Mouse (Mus musculus) kidney, embryonic 15.5 days (tissue): ENCODE measurements around the gene Pdcd1. TPM values are rescaled to one million over a fixed set of nuclear protein-coding genes. Genes with fewer than 3 reads are reported as not detected.

Experiments used
- ATAC-seq: fragments of 200-750 bp; cut with Nextera tagmentation; replicated peaks from 2 replicates; pipeline ENCODE4 v1.8.0; 2017; ENCODE audit warnings: moderate TSS enrichment; ENCODE audit not compliant: low FRiP score
- H3K27ac ChIP-seq: fragments of 300-500 bp; sonication (generic); 2 replicates; pipeline ENCODE4 v1.5.1; 2015; ENCODE audit warnings: mild to moderate bottlenecking, inconsistent platforms
- H3K27me3 ChIP-seq: fragments of 300-500 bp; sonication (generic); 2 replicates; pipeline ENCODE4 v1.6.1; 2015; ENCODE audit warnings: inconsistent platforms
- H3K36me3 ChIP-seq: fragments of 300-500 bp; sonication (generic); 2 replicates; pipeline ENCODE4 v1.6.1; 2015; ENCODE audit warnings: inconsistent platforms
- H3K4me1 ChIP-seq: fragments of 300-500 bp; sonication (generic); 2 replicates; pipeline ENCODE4 v1.6.1; 2015; ENCODE audit warnings: inconsistent platforms
- H3K4me2 ChIP-seq: fragments of 300-500 bp; sonication (generic); 2 replicates; pipeline ENCODE4 v1.6.1; 2015; ENCODE audit warnings: moderate library complexity, mild to moderate bottlenecking, inconsistent platforms
- H3K4me3 ChIP-seq: fragments of 300-500 bp; sonication (generic); replicated peaks from 2 replicates; pipeline ENCODE4 v1.5.1; 2015; ENCODE audit warnings: mild to moderate bottlenecking, inconsistent platforms
- H3K9ac ChIP-seq: fragments of 300-500 bp; sonication (generic); 2 replicates; pipeline ENCODE4 v1.6.1; 2015; ENCODE audit warnings: mild to moderate bottlenecking, inconsistent platforms
- H3K9me3 ChIP-seq: fragments of 300-500 bp; sonication (generic); replicated peaks from 2 replicates; pipeline ENCODE4 v1.6.1; 2016; ENCODE audit warnings: inconsistent platforms
- WGBS: fragments of 180-500 bp; shearing (Covaris S2); methylation state at CpG from one replicate; pipeline ENCODE4 v1.1.7; 2015; ENCODE audit warnings: mixed read lengths; 5-methylcytosine and 5-hydroxymethylcytosine counted together
- polyA plus RNA-seq: library from polyadenylated mRNA; unstranded; fragments of >200 nt; fragmentation: Nextera tagmentation; extraction: Ambion mirVana; gene quantifications from 2 replicates; pipeline ENCODE4 v1.2.1, GENCODE M21; 2015

Pdcd1 gene
- polyA plus RNA-seq, 1 experiment from 2014 or later, result not detected

GRCm38 (mm10) chr1:94057401-94057800 is 5.0 kb upstream of the Pdcd1 start:
- no peaks in the 10 kb centered on the region for H3K27me3 ChIP-seq

GRCm38 (mm10) chr1:94055966-94056365 is 3.6 kb upstream of the Pdcd1 start:
- Histone ChIP-seq H3K9ac (no peak overlapping the region), H3K4me2 (no peak overlapping the region), H3K27me3 (no peaks in the 10 kb centered on the region), H3K36me3 (no peaks in the 10 kb centered on the region), H3K4me1 (no peaks in the 10 kb centered on the region), H3K4me3 (no peak overlapping the region), H3K27ac (no peak overlapping the region), H3K9me3 (no peaks in the 10 kb centered on the region)
- 60% methylated on average over 3 of the region's 3 CpGs for WGBS
- no peak for ATAC-seq

More at GRCm38 (mm10) chr1:94057401-94057800, 5.0 kb upstream of the Pdcd1 start:
- H3K36me3 ChIP-seq, result no peaks in the 10 kb centered on the region
- H3K4me2 ChIP-seq, result no peak overlapping the region
- 95% methylated on average over 2 of the region's 2 CpGs for WGBS
- no peak overlapping the region for H3K27ac ChIP-seq
- H3K9me3 ChIP-seq, result no peaks in the 10 kb centered on the region
- no peak overlapping the region for H3K9ac ChIP-seq
- no peaks in the 10 kb centered on the region for H3K4me1 ChIP-seq
- no peak for ATAC-seq
- no peak overlapping the region for H3K4me3 ChIP-seq

- Histone ChIP-seq H3K9me3 (no peaks in the 10 kb centered on the region), H3K27ac (no peak overlapping the region), H3K4me3 (no peak overlapping the region), H3K36me3 (no peaks in the 10 kb centered on the region), H3K27me3 (no peaks in the 10 kb centered on the region), H3K4me1 (no peaks in the 10 kb centered on the region), H3K4me2 (no peak overlapping the region), H3K9ac (no peak overlapping the region)
- no peak for ATAC-seq
- WGBS, result 69% methylated on average over 1 of the region's 1 CpGs
These were observed 2.1 kb upstream of the Pdcd1 start for GRCm38 (mm10) chr1:94054481-94054880.

GRCm38 (mm10) chr1:94053530-94054216 is 1.3 kb upstream of the Pdcd1 start:
- H3K27me3 ChIP-seq, result no peaks in the 10 kb centered on the region
- H3K36me3 ChIP-seq, result no peaks in the 10 kb centered on the region
- H3K4me3 ChIP-seq, result no peak overlapping the region
- no peak overlapping the region for H3K27ac ChIP-seq
- 74% methylated on average over 7 of the region's 7 CpGs for WGBS
- H3K9ac ChIP-seq, result no peak overlapping the region
- no peak overlapping the region for H3K4me2 ChIP-seq
- no peaks in the 10 kb centered on the region for H3K4me1 ChIP-seq
- no peaks in the 10 kb centered on the region for H3K9me3 ChIP-seq
- ATAC-seq, result no peak

- no peaks in the 10 kb centered on the region for H3K4me1 ChIP-seq
- H3K36me3 ChIP-seq, result no peaks in the 10 kb centered on the region
- H3K4me2 ChIP-seq, result no peak overlapping the region
- ATAC-seq, result no peak
- no peak overlapping the region for H3K27ac ChIP-seq
- no peaks in the 10 kb centered on the region for H3K27me3 ChIP-seq
- H3K4me3 ChIP-seq, result no peak overlapping the region
- 76% methylated on average over 5 of the region's 5 CpGs for WGBS
- no peak overlapping the region for H3K9ac ChIP-seq
- no peaks in the 10 kb centered on the region for H3K9me3 ChIP-seq
These were observed 1.2 kb downstream of the Pdcd1 start for GRCm38 (mm10) chr1:94051104-94051503.

GRCm38 (mm10) chr1:94046544-94046943 is 5.8 kb downstream of the Pdcd1 start:
- ATAC-seq, result no peak
- no peaks in the 10 kb centered on the region for H3K27me3 ChIP-seq
- no peaks in the 10 kb centered on the region for H3K9me3 ChIP-seq
- H3K4me3 ChIP-seq, result no peak overlapping the region
- H3K9ac ChIP-seq, result no peak overlapping the region
- 74% methylated on average over 4 of the region's 4 CpGs for WGBS
- H3K36me3 ChIP-seq, result no peaks in the 10 kb centered on the region
- H3K27ac ChIP-seq, result no peak overlapping the region
- H3K4me1 ChIP-seq, result no peaks in the 10 kb centered on the region
- H3K4me2 ChIP-seq, result no peak overlapping the region

GRCm38 (mm10) chr1:94045559-94045958 is 6.8 kb downstream of the Pdcd1 start:
- Histone ChIP-seq H3K36me3 (no peaks in the 10 kb centered on the region), H3K4me1 (no peaks in the 10 kb centered on the region), H3K27ac (no peak overlapping the region), H3K4me3 (no peak overlapping the region), H3K9me3 (no peaks in the 10 kb centered on the region), H3K4me2 (no peak overlapping the region), H3K9ac (no peak overlapping the region), H3K27me3 (no peaks in the 10 kb centered on the region)
- WGBS, result 42% methylated on average over 3 of the region's 3 CpGs
- no peak for ATAC-seq

- no peaks in the 10 kb centered on the region for H3K36me3 ChIP-seq
- no peaks in the 10 kb centered on the region for H3K27me3 ChIP-seq
- H3K4me3 ChIP-seq, result no peak overlapping the region
- 92% methylated on average over 2 of the region's 2 CpGs for WGBS
- ATAC-seq, result no peak
- peaks cover 4% of the 10 kb centered on the region for H3K4me1 ChIP-seq
- no peaks in the 10 kb centered on the region for H3K9me3 ChIP-seq
- H3K9ac ChIP-seq, result no peak overlapping the region
- H3K4me2 ChIP-seq, result no peak overlapping the region
- H3K27ac ChIP-seq, result no peak overlapping the region
These were observed 12.0 kb downstream of the Pdcd1 start for GRCm38 (mm10) chr1:94040391-94040790.

GRCm38 (mm10) chr1:94034984-94035743 is 17.2 kb downstream of the Pdcd1 start:
- H3K9me3 ChIP-seq, result no peaks in the 10 kb centered on the region
- under 1% methylated on average over 25 of the region's 25 CpGs for WGBS
- H3K9ac ChIP-seq, result peak overlapping the region; percentile 25; the same call in 1 of the 2 replicates
- peak overlapping the region; percentile 90 for H3K4me2 ChIP-seq
- H3K27me3 ChIP-seq, result no peaks in the 10 kb centered on the region
- peak overlapping the region; percentile 48 for H3K4me3 ChIP-seq
- no peaks in the 10 kb centered on the region for H3K36me3 ChIP-seq
- peak; percentile 93 for ATAC-seq
- H3K4me1 ChIP-seq, result peaks cover 8% of the 10 kb centered on the region
- H3K27ac ChIP-seq, result peak overlapping the region; percentile 85

- Histone ChIP-seq H3K27me3 (no peaks in the 10 kb centered on the region), H3K27ac (no peak overlapping the region)
- WGBS, result 85% methylated on average over 2 of the region's 2 CpGs
These were observed 19.2 kb downstream of the Pdcd1 start for GRCm38 (mm10) chr1:94033075-94033602.

GRCm38 (mm10) chr1:94028741-94029140 is 23.6 kb downstream of the Pdcd1 start:
- Histone ChIP-seq H3K36me3 (no peaks in the 10 kb centered on the region), H3K4me2 (no peak overlapping the region), H3K9me3 (no peaks in the 10 kb centered on the region), H3K4me3 (no peak overlapping the region), H3K27ac (no peak overlapping the region), H3K27me3 (no peaks in the 10 kb centered on the region), H3K4me1 (no peaks in the 10 kb centered on the region), H3K9ac (no peak overlapping the region)
- ATAC-seq, result no peak
- WGBS, result 85% methylated on average over 2 of the region's 2 CpGs

More at GRCm38 (mm10) chr1:94033075-94033602, 19.2 kb downstream of the Pdcd1 start:
- no peaks in the 10 kb centered on the region for H3K9me3 ChIP-seq
- no peak overlapping the region for H3K9ac ChIP-seq
- H3K4me2 ChIP-seq, result no peak overlapping the region
- no peak overlapping the region for H3K4me3 ChIP-seq
- H3K4me1 ChIP-seq, result peaks cover 8% of the 10 kb centered on the region
- no peaks in the 10 kb centered on the region for H3K36me3 ChIP-seq
- no peak for ATAC-seq

GRCm38 (mm10) chr1:94027506-94028108 is 24.7 kb downstream of the Pdcd1 start:
- 84% methylated on average over 12 of the region's 12 CpGs for WGBS
- Histone ChIP-seq H3K9ac (no peak overlapping the region), H3K4me1 (no peaks in the 10 kb centered on the region), H3K4me3 (no peak overlapping the region), H3K27me3 (no peaks in the 10 kb centered on the region), H3K36me3 (no peaks in the 10 kb centered on the region), H3K27ac (no peak overlapping the region), H3K9me3 (no peaks in the 10 kb centered on the region), H3K4me2 (no peak overlapping the region)
- ATAC-seq, result no peak
